Mouse (Mus musculus) MEL (cell line): ENCODE data around the gene Tesk1. TPM values are rescaled to one million over a fixed set of nuclear protein-coding genes. Genes with fewer than 3 reads are reported as not detected.

Experiments
- DNase-seq: peaks from one replicate; pipeline ENCODE4 v3.0.0; 2011; ENCODE audit warnings: low read depth, low spot score
- H3K27ac ChIP-seq: 2 replicates; pipeline ENCODE4 v1.5.1; 2012; ENCODE audit warnings: low read depth, mild to moderate bottlenecking, control low read depth, low read length, moderate library complexity; ENCODE audit not compliant: control insufficient read depth
- H3K27me3 ChIP-seq, 2 experiments: fragments of 150-350 bp in 1 of 2; sonication (generic) in 1 of 2; 2 replicates each; pipeline ENCODE4 v1.6.1; 2012; ENCODE audit warnings: low read length in 2 of 2, mild to moderate bottlenecking in 2 of 2, improper control_type of control experiment in 1 of 2, moderate library complexity in 1 of 2; ENCODE audit not compliant: insufficient read depth in 2 of 2, control insufficient read depth in 1 of 2
- H3K36me3 ChIP-seq, 2 experiments: 2 replicates each; pipeline ENCODE4 v1.6.1; 2012 to 2014; ENCODE audit warnings: low read length in 2 of 2, improper control_type of control experiment in 1 of 2, inconsistent platforms in 1 of 2, mild to moderate bottlenecking in 1 of 2; ENCODE audit not compliant: insufficient read depth in 2 of 2, control insufficient read depth in 1 of 2
- H3K4me1 ChIP-seq, 2 experiments: fragments of 150-350 bp in 1 of 2; sonication (generic) in 1 of 2; 2 replicates each; pipeline ENCODE4 v1.6.1; 2012; ENCODE audit warnings: low read length in 2 of 2, improper control_type of control experiment in 1 of 2, mild to moderate bottlenecking in 1 of 2; ENCODE audit not compliant: insufficient read depth in 2 of 2, control insufficient read depth in 1 of 2
- H3K4me3 ChIP-seq, 2 experiments: fragments of 150-350 bp in 1 of 2; sonication (generic) in 1 of 2; 2 replicates each; pipeline ENCODE4 v1.5.1; 2012; ENCODE audit warnings: low read depth in 2 of 2, low read length in 2 of 2, mild to moderate bottlenecking in 2 of 2, moderate library complexity in 2 of 2, control low read depth in 1 of 2, improper control_type of control experiment in 1 of 2; ENCODE audit not compliant: control insufficient read depth in 1 of 2, insufficient read depth in 1 of 2
- H3K79me2 ChIP-seq: 2 replicates; pipeline ENCODE4 v1.6.1; 2012; ENCODE audit warnings: mild to moderate bottlenecking, low read length, moderate library complexity; ENCODE audit not compliant: control insufficient read depth, poor library complexity, insufficient read depth
- H3K9ac ChIP-seq: 2 replicates; pipeline ENCODE4 v1.6.1; 2012; ENCODE audit warnings: low read depth, mild to moderate bottlenecking, control low read depth, low read length, moderate library complexity; ENCODE audit not compliant: control insufficient read depth, poor library complexity, severe bottlenecking
- H3K9me3 ChIP-seq: fragments of 150-350 bp; sonication (generic); replicated peaks from 2 replicates; pipeline ENCODE4 v1.6.1; 2012; ENCODE audit warnings: mild to moderate bottlenecking, low read length, improper control_type of control experiment, moderate library complexity; ENCODE audit not compliant: insufficient read depth
- BHLHE40 ChIP-seq: IDR thresholded peaks from 2 replicates; pipeline ENCODE4 v1.6.1; 2012; ENCODE audit warnings: low read depth, mild to moderate bottlenecking, inconsistent platforms, low read length, improper control_type of control experiment, borderline replicate concordance
- CHD1 ChIP-seq: IDR thresholded peaks from 2 replicates; pipeline ENCODE4 v1.6.1; 2012; ENCODE audit warnings: low read depth, mild to moderate bottlenecking, inconsistent platforms, low read length, improper control_type of control experiment
- CHD2 ChIP-seq: IDR thresholded peaks from 2 replicates; pipeline ENCODE4 v1.6.1; 2011; ENCODE audit warnings: low read length, improper control_type of control experiment
- CTCF ChIP-seq, 3 experiments: IDR thresholded peaks in 2 of 3; conservative IDR thresholded peaks in 1 of 3; 2 replicates each; pipeline ENCODE4 v1.5.1; 2011 to 2012; ENCODE audit warnings: low read length in 3 of 3, low read depth in 2 of 3, mild to moderate bottlenecking in 2 of 3, improper control_type of control experiment in 1 of 3, inconsistent platforms in 1 of 3, mixed read lengths in 1 of 3, moderate library complexity in 1 of 3; ENCODE audit not compliant: control insufficient read depth in 1 of 3, insufficient read depth in 1 of 3, poor library complexity in 1 of 3, severe bottlenecking in 1 of 3
- E2F4 ChIP-seq: IDR thresholded peaks from 2 replicates; pipeline ENCODE4 v1.6.1; 2011; ENCODE audit warnings: low read depth, low read length, improper control_type of control experiment, borderline replicate concordance
- ELF1 ChIP-seq: IDR thresholded peaks from 2 replicates; pipeline ENCODE4 v1.6.1; 2014; ENCODE audit warnings: low read depth, mild to moderate bottlenecking, inconsistent platforms, low read length, improper control_type of control experiment, moderate library complexity
- EP300 ChIP-seq, 2 experiments: IDR thresholded peaks; 2 replicates each; pipeline ENCODE4 v1.6.1; 2011; ENCODE audit warnings: improper control_type of control experiment in 2 of 2, low read length in 2 of 2, low read depth in 1 of 2, mild to moderate bottlenecking in 1 of 2
- ETS1 ChIP-seq: IDR thresholded peaks from 2 replicates; pipeline ENCODE4 v1.6.1; 2012; ENCODE audit warnings: low read depth, mild to moderate bottlenecking, inconsistent platforms, low read length, improper control_type of control experiment, moderate library complexity
- GATA1 ChIP-seq: IDR thresholded peaks from 2 replicates; pipeline ENCODE4 v1.6.1; 2011; ENCODE audit warnings: low read depth, low read length, improper control_type of control experiment
- HCFC1 ChIP-seq: IDR thresholded peaks from 2 replicates; pipeline ENCODE4 v1.6.1; 2012; ENCODE audit warnings: low read depth, mild to moderate bottlenecking, inconsistent platforms, low read length, improper control_type of control experiment, moderate library complexity
- MAFK ChIP-seq: IDR thresholded peaks from 2 replicates; pipeline ENCODE4 v1.6.1; 2011; ENCODE audit warnings: low read depth, mild to moderate bottlenecking, low read length, improper control_type of control experiment, borderline replicate concordance
- MAX ChIP-seq: IDR thresholded peaks from 2 replicates; pipeline ENCODE4 v1.6.1; 2011; ENCODE audit warnings: low read length, improper control_type of control experiment
- MAZ ChIP-seq: IDR thresholded peaks from 2 replicates; pipeline ENCODE4 v1.6.1; 2012; ENCODE audit warnings: low read depth, mild to moderate bottlenecking, inconsistent platforms, low read length, improper control_type of control experiment
- MEF2A ChIP-seq: IDR thresholded peaks from 2 replicates; pipeline ENCODE4 v1.6.1; 2014; ENCODE audit warnings: low read depth, mild to moderate bottlenecking, inconsistent platforms, low read length, improper control_type of control experiment; ENCODE audit not compliant: poor library complexity, insufficient replicate concordance, severe bottlenecking; ENCODE audit errors: extremely low read depth
- MXI1 ChIP-seq: IDR thresholded peaks from 2 replicates; pipeline ENCODE4 v1.6.1; 2011; ENCODE audit warnings: mild to moderate bottlenecking, low read depth, low read length, improper control_type of control experiment
- MYB ChIP-seq: IDR thresholded peaks from 2 replicates; pipeline ENCODE4 v1.6.1; 2011; ENCODE audit warnings: mild to moderate bottlenecking, low read depth, low read length, improper control_type of control experiment
- MYC ChIP-seq: IDR thresholded peaks from 2 replicates; pipeline ENCODE4 v1.6.1; 2011; ENCODE audit warnings: low read depth, mild to moderate bottlenecking, low read length, improper control_type of control experiment, moderate library complexity
- NELFE ChIP-seq: IDR thresholded peaks from 2 replicates; pipeline ENCODE4 v1.6.1; 2011; ENCODE audit warnings: low read depth, low read length, improper control_type of control experiment
- POLR2A ChIP-seq, 2 experiments: IDR thresholded peaks; 2 replicates each; pipeline ENCODE4 v1.6.1; 2011 to 2012; ENCODE audit warnings: low read length in 2 of 2, mild to moderate bottlenecking in 2 of 2, control low read depth in 1 of 2, improper control_type of control experiment in 1 of 2, low read depth in 1 of 2, moderate library complexity in 1 of 2; ENCODE audit not compliant: control insufficient read depth in 1 of 2, insufficient read depth in 1 of 2, poor library complexity in 1 of 2
- POLR2AphosphoS2 ChIP-seq: IDR thresholded peaks from 2 replicates; pipeline ENCODE4 v1.6.1; 2011; ENCODE audit warnings: low read length, improper control_type of control experiment
- POLR2AphosphoS5 ChIP-seq: IDR thresholded peaks from 2 replicates; pipeline ENCODE4 v1.6.1; 2012; ENCODE audit warnings: low read depth, borderline replicate concordance, mild to moderate bottlenecking, inconsistent platforms, low read length, moderate library complexity, mixed read lengths
- RAD21 ChIP-seq: IDR thresholded peaks from 2 replicates; pipeline ENCODE4 v1.6.1; 2011; ENCODE audit warnings: mild to moderate bottlenecking, low read depth, low read length, improper control_type of control experiment
- RCOR1 ChIP-seq: IDR thresholded peaks from 2 replicates; pipeline ENCODE4 v1.6.1; 2012; ENCODE audit warnings: low read depth, mild to moderate bottlenecking, inconsistent platforms, low read length, improper control_type of control experiment
- SIN3A ChIP-seq: IDR thresholded peaks from 2 replicates; pipeline ENCODE4 v1.6.1; 2012; ENCODE audit warnings: low read length, improper control_type of control experiment, inconsistent platforms
- TAL1 ChIP-seq: IDR thresholded peaks from 2 replicates; pipeline ENCODE4 v1.6.1; 2012; ENCODE audit warnings: mild to moderate bottlenecking, inconsistent platforms, low read length, moderate library complexity, mixed read lengths
- TCF12 ChIP-seq: IDR thresholded peaks from 2 replicates; pipeline ENCODE4 v1.6.1; 2014; ENCODE audit warnings: low read depth, mild to moderate bottlenecking, inconsistent platforms, low read length, improper control_type of control experiment, moderate library complexity
- UBTF ChIP-seq: IDR thresholded peaks from 2 replicates; pipeline ENCODE4 v1.6.1; 2012; ENCODE audit warnings: low read depth, mild to moderate bottlenecking, inconsistent platforms, low read length, improper control_type of control experiment, moderate library complexity, borderline replicate concordance; ENCODE audit not compliant: insufficient read depth
- USF1 ChIP-seq: IDR thresholded peaks from 2 replicates; pipeline ENCODE4 v1.6.1; 2014; ENCODE audit warnings: low read depth, mild to moderate bottlenecking, inconsistent platforms, low read length, improper control_type of control experiment, moderate library complexity
- ZKSCAN1 ChIP-seq: IDR thresholded peaks from 2 replicates; pipeline ENCODE4 v1.6.1; 2012; ENCODE audit warnings: low read depth, mild to moderate bottlenecking, inconsistent platforms, low read length, improper control_type of control experiment, moderate library complexity
- ZMIZ1 ChIP-seq: IDR thresholded peaks from 2 replicates; pipeline ENCODE4 v1.6.1; 2012; ENCODE audit warnings: low read depth, mild to moderate bottlenecking, inconsistent platforms, low read length, improper control_type of control experiment, moderate library complexity
- ZNF384 ChIP-seq: IDR thresholded peaks from 2 replicates; pipeline ENCODE4 v1.6.1; 2012; ENCODE audit warnings: low read depth, mild to moderate bottlenecking, inconsistent platforms, low read length, improper control_type of control experiment
- polyA plus RNA-seq, 2 experiments: library from polyadenylated mRNA; stranded (reverse) in 1 of 2; unstranded in 1 of 2; fragments of >175 nt in 1 of 2; fragments of >200 nt in 1 of 2; gene quantifications; 2 replicates each; pipeline versions ENCODE4 v1.2.1 to v1.2.4; 2012; ENCODE audit warnings: low replicate concordance in 2 of 2, low read depth in 1 of 2; ENCODE audit not compliant: insufficient read length in 2 of 2, insufficient read depth in 1 of 2, missing spikeins in 1 of 2
- total RNA-seq: library from RNA; depleted of rRNA; stranded (reverse); fragments of 300-350 nt; gene quantifications from 2 replicates; pipeline ENCODE4 v1.2.3, GENCODE M21; 2012

Tesk1 gene
- total and polyA plus RNA-seq, 3 experiments, result 9.1 to 24.6 TPM; not detected in 1

GRCm38 (mm10) chr4:43442044-43442443, 305 bp downstream of the Tesk1 start (continued):
- TF ChIP-seq MEF2A (0 out of 2 replicates have a peak, but pooled peaks have one; percentile 23), USF1 (no peak), MYB (0 out of 2 replicates have a peak, but pooled peaks have one; percentile 28), ELF1 (peak; percentile 87), ZNF384 (no peak), SIN3A (peak; percentile 84), ZKSCAN1 (no peak), TAL1 (no peak), NELFE (0 out of 2 replicates have a peak, but pooled peaks have one; percentile 13), EP300 (IDR thresholded peaks at IDR 0.05; ENCODE audit: low read depth in 1 of 2, low read length in 2 of 2) (0 out of 4 replicates have a peak, but pooled peaks of 1 of the 2 experiments have one; percentile 20), TCF12 (no peak; the same call in 1 of the 2 replicates)
- TF ChIP-seq, all 39 proteins: peak for 20

GRCm38 (mm10) chr4:43442456-43443361, 970 bp downstream of the Tesk1 start:
- no peaks in the 10 kb centered on the region for H3K9me3 ChIP-seq
- H3K27me3 ChIP-seq, result no peaks in the 10 kb centered on the region
- peaks cover 0 to 1% of the 10 kb centered on the region in 2 experiments; a peak in 2 of 4 replicates for H3K4me1 ChIP-seq
- H3K9ac ChIP-seq, result peak overlapping the region; percentile 87
- H3K4me3 ChIP-seq, result peak overlapping the region; percentile 78 to 97
- DNase-seq, result peak; percentile 83
- peaks cover 3% of the 10 kb centered on the region; the same call in 1 of the 2 replicates for H3K79me2 ChIP-seq
- H3K36me3 ChIP-seq, result no peaks in the 10 kb centered on the region
- peak overlapping the region; percentile 30 for H3K27ac ChIP-seq
- TF ChIP-seq TAL1 (no peak), POLR2A (IDR thresholded peaks at IDR 0.05; ENCODE audit: control insufficient read depth in 1 of 2, insufficient read depth in 1 of 2, low read depth in 1 of 2, low read length in 2 of 2, poor library complexity in 1 of 2) (no peak; a peak in 1 of 4 replicates), POLR2AphosphoS5 (no peak), GATA1 (no peak), MEF2A (no peak), RCOR1 (no peak), ZNF384 (no peak), CTCF (IDR thresholded peaks at IDR 0.05 in 2 of 3, conservative IDR thresholded peaks at IDR 0.05 in 1 of 3; ENCODE audit: control insufficient read depth in 1 of 3, insufficient read depth in 1 of 3, low read depth in 2 of 3, low read length in 3 of 3, poor library complexity in 1 of 3, severe bottlenecking in 1 of 3) (no peak), BHLHE40 (no peak), EP300 (IDR thresholded peaks at IDR 0.05; ENCODE audit: low read depth in 1 of 2, low read length in 2 of 2) (0 out of 4 replicates have a peak, but pooled peaks of 1 of the 2 experiments have one; percentile 10), UBTF (no peak), MXI1 (peak; percentile 3; the same call in 1 of the 2 replicates), ETS1 (no peak), MYC (no peak), USF1 (no peak), MAFK (no peak), ZMIZ1 (no peak), E2F4 (no peak), RAD21 (no peak), ELF1 (no peak), HCFC1 (peak; percentile 39; the same call in 1 of the 2 replicates), MAZ (no peak), CHD2 (no peak), MAX (no peak), POLR2AphosphoS2 (no peak), CHD1 (no peak), MYB (no peak), SIN3A (peak; percentile 16; the same call in 1 of the 2 replicates)
